Mouse (Mus musculus) inflammation-experienced regulatory T-cells, adult 6 months (primary cell): ENCODE data around the gene Cfap100. TPM values are rescaled to one million over a fixed set of nuclear protein-coding genes. Genes with fewer than 3 reads are reported as not detected.

ENCODE experiments used
- ATAC-seq: one replicate; pipeline ENCODE4 v1.8.0; 2017
- polyA plus RNA-seq, 3 experiments: library from polyadenylated mRNA; unstranded; fragments of 100-300 nt; shearing (Covaris generic); gene quantifications; one replicate each; pipeline ENCODE4 v1.2.1; 2017

Gene Cfap100
- polyA plus RNA-seq, 3 experiments from 2014 or later: 0.36 TPM; not detected in 2

DNA sequence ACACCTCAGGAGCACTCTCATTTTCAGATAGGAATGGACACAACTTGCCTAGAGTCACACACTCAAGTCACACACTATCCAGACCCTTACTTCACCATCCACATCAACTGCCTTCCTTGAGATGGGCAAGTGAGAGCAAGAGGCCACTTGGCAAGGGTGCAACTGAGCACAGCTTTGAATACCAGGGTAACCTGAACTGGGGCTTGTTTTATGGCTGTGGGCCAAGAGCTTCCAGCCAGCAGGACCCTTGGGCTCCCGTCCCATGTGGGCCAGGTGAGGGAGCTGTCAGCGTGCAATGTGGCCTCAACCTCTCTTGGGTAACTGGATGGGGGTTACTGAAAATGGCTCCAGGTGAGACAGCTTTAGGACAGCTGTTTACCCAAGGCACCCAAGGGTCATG is 28.8 kb upstream of the Cfap100 start:
- ATAC-seq: no peak

DNA sequence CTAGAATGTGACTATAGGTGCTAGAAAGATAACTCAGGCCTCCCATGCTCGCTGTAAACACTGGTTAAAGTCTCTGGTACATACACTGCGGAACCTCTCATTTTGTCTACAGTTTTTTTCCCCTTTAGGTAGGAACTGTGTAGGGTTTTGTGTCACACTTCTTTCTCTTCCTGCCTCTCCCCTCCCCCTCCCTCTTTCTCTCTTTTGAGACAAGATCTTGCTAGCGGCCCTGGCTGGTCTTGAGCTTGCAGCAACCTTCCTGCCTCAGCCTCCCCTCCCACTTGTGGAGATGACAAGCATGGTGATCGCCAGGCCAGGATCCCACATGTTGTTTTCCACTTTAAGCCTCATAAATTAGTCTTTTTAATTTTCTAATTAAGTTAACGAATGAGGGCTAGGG is 25.2 kb upstream of the Cfap100 start:
- no peak for ATAC-seq

DNA sequence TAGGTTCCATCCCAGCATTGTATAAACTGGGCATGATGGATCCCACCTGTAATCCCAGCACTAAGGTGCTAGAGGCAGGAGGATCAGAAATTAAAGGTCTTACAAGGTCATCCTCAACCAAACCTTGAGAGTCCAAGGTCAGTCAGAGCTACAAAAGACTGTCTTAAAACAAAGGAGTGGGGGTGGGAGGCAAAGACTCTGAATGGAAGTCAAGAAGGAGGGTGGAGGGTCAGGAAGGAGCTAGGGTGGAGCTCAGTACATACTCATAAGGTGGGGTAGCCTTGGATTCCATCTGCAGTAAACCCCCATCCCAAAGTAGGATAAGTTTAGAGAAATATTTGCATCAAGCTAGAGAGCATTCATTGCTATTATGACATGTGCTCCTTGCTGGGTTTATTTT is 24.0 kb upstream of the Cfap100 start:
- ATAC-seq: no peak

DNA sequence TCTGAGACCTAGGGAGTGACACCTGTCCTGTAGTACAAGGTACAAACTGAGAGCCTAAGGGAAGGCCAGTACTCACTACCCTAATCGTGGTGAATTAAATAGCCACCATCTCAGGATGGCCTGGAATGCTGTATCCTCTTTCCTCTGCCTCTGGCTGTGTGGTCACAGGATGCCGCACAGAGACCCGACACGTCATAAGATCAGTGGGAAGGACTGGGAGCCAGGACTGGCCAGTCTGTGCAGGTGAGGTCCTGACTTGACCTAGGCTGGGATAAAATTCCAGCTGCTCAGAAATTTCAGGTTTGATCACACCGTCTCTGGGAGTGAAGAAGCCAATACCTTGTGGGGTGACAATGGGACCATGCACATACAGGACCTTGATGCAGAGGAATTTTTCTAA is 22.9 kb upstream of the Cfap100 start:
- no peak for ATAC-seq

DNA sequence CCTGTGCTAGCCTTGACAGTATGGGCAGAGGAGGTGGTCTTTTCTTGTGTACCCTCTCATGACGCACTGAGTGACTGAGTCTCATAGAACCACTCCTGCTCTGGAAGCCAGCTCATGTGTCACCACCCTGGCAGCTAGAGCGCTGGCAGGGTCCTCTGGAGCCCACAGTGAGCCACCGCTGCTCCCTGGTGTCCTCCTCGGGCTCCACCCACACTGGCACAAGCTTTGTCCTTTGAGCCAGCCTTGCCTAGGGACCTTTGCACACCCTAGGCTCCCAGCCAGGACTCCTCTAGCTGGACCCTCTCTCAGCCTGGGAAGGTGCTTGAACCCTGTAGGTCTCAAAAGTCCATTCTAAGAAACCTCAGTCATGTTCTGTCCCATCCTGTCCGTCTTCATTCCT is 22.1 kb upstream of the Cfap100 start:
- no peak for ATAC-seq

DNA sequence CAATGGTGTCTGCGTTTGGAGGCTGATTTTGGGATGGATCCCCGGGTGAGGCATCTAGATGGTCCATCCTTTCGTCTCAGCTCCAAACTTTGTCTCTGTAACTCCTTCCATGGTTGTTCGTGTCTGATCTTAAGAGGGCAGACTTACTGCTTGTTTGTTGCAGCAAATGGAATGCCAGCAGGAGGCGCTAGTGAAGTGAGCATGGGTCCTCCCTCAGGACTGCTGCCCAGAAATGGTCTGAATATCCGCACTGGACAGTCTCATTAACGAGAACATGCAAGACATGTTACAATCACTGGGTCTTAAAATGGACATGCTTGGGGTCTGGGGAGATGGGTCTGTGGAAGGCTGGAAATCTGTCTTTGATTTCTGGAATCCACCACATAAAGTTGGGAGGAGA is 21.6 kb upstream of the Cfap100 start:
- ATAC-seq: no peak

DNA sequence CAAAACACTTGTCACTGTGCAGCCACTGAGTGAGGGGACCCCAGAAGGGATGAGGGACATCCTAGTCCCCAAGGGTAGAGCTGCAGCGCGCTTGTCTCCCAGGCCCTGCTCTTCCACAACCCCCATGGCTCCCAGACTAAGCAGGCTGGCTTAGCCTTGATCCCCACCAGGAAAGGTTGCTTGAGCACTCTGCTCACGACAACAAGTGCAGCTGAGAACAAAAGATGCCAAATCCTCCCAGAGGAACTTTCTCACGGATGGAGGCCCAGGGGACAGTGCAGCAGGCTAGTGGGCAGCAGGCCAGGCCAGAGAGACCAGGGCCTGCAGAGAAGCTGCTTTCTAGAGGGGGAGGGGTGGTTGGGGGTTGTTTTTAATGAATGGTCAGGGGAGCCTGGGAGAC is 18.3 kb upstream of the Cfap100 start:
- ATAC-seq: no peak

DNA sequence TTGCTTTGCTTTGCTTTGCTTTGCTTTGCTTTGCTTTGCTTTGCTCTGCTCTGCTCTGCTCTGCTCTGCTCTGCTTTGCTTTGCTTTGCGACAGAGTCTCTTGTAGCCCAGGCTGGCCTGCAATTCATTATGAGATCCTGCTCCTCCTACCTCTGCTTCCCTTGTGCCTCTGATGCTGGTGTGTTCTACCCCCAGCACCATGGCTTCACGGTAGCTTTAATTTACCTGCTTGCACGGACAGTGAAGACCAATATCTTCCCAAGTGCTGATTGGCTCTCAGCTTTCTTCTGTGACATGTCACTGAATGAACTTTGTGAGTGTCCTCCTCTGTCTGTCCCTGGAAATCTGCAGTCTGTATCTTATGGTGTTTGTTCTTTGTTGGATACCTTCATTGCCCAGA is 8.4 kb upstream of the Cfap100 start:
- no peak for ATAC-seq

DNA sequence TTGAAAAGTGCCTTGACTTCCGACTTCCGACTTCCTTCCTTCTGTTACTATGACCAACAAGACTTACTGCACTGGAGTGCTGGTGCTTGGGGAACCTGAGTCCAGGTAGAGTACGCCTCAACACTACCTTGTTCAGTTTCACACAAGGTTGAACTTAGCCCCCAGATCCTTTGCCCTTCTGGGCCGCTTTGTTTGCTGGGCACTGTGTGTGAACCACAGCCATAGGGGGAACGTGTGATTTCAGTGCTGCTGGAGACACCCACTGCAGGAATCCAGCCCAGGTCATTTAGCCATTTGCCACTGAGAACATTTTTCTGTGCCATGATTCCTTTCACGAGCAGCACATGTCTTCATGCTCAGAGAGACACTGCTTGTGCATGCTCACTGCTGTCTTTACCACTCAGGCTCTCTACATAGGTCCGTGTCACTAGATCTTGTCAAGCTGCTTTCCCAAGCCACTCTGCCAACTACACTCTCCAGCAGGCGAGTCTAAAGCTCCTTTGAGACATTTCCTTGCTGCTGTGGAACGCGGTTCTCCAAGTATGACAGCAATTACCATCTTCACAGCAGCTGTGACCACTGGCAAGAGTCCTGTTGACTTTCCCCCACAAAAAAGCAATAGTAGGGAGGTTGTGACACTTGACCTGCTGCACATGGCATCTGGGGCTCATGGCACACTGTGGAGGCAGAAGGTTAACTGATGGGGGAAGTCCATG is 7.8 kb upstream of the Cfap100 start:
- ATAC-seq: no peak

DNA sequence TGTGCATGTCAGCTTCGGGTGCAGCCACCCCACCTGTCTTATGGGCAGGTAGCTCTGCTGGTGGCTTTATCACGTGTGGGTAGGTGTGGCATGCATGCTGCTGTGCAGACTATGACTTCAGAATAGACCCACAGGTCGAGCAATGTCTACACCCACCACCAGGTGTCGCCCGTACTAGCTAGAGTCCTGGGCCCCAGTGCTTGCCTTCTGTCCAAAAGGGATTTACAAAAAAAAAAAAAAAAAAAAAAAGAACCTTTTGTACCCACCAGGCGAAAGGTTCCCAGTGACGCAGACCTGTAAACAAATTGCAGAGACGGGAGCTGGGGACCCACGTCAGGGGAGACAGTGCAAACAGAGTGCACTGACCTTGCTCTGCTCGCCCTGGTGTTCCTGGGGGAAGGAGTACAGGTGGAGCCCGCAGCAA is 6.6 kb upstream of the Cfap100 start:
- ATAC-seq: no peak

DNA sequence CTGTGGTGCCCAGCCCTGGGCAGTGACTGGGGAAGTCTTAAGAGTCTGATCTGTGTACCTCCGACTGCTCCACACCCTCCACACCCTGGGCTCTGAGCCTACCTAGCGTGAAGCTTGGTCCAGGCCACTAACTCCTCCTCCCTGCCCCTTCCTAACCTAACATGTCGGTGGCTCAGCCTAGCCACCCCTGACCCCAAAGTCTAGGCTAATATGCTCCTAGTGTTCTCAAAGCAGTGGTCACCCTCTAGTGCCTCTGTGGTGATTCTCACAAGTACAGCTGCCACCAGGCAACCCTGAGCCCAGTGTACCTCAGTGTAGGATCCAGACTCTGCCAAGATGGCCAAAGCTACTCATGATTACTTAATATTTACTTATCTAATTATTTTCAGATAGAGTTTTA is 6.1 kb upstream of the Cfap100 start:
- no peak for ATAC-seq

DNA sequence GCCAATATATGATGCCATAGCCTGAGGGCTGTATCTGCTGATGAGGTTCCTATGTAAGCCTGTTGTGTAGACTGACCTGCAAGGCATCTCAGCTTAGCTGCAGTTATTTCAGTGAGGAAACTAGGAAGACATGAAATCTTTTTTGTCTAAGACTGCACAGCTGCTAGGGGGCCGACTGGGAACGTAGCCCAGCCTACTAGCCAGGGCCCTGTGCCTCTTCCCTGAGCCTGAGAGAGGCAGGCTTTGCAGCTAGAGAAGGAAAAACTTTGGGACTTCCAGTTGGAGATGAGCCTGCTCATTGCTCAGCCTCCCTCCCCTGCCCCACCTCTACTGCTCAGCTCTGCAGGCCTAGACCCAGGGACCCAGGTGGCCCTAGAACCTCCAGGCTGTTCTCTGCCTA is 2.9 kb upstream of the Cfap100 start:
- ATAC-seq: no peak

DNA sequence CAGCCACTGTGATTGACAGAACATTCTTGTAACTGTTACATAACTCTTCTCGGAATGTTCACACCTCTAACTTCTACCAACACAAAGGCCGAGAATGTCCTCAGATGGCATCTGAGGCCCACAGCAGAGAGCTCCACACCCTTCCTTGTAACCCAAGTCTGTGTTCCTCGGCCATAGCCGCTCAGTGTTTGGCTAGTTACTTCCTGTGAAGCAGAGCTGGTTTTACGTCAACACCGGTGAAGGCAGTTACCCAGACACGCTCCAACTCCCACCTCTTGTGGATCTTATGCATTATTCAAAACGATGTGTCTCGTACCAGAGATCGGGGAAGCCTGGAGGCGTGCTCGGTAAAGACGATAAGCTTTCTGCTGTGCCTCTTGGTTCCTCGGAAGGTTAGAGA is 1.3 kb upstream of the Cfap100 start:
- no peak for ATAC-seq

DNA sequence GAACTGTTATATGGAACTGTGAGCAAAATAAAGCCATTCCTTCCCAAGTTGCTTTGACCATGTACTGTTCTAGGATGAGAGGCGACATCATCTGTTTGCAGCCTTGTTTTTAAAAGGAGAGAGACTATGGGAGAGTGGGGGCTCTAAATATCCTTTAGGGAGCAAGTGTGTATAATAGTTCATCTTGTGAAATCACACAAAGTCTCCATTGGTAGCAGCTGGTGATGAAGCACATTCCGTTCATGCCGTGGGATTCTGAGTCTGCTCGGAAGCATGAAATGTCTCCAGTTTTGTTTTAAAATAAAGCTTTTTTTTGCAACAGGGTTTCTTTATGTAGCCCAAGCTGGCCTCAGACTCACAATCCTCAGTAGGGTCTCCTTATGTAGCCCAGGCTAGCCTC is 2.6 kb downstream of the Cfap100 start:
- no peak for ATAC-seq

DNA sequence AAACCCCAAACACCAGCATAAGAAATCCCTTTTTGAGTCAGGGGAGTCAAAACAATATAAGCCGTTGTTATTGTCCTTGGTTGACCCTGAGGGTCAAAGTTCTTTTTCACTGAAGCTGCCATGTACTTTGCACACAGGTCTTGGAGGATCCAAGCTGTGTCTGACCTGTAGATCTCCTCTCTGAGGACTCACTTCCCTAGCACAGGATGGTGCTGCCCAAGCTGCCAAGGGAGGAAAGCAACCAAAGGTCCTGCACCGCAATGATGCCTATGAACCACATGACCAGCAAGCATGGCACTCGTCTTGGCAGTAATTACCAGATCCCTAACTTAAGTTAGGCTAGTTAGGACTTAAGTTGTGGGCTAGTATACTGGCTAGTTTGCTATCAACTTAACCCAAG is 3.2 kb downstream of the Cfap100 start:
- ATAC-seq: no peak

DNA sequence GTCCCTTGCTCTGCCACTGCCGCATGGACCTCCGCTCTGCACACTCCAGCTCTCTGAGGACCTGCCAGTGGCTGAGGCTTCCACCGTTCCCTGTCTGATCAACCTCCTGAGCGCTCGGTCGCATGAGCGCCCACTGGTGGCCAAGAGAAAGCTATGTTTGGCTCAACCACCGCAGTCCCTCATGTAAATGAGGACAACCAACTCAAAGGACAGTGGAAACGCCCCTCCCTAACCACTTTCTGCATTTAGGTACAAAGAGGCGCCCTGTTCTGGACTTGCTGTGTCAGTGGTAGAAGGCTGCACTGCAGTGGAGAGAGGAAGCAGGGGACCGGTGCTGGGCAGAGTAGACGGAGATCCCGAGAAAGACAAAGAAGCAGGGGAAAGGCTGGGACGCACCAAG is 6.0 kb downstream of the Cfap100 start:
- peak; percentile 77 for ATAC-seq

DNA sequence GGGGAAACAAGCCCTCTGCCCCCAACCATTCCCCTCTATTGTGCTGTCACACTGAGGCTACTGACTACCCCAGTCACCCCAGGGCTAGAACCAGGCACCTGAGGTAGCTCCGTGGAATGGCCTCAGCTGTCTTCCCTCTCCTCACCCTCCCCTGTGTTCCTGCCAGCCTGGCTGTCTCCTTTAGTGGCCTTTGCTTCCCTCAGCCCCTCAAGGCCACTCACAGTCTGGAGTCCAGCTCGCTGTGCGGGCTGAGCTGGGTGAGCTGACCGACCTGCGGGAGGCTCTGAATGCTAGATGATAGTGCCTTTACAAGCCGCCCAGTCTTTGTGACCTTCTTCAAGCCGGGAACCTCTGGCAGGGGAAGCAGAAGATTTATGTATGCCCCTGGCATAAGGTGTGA is 16.7 kb downstream of the Cfap100 start:
- ATAC-seq: no peak

DNA sequence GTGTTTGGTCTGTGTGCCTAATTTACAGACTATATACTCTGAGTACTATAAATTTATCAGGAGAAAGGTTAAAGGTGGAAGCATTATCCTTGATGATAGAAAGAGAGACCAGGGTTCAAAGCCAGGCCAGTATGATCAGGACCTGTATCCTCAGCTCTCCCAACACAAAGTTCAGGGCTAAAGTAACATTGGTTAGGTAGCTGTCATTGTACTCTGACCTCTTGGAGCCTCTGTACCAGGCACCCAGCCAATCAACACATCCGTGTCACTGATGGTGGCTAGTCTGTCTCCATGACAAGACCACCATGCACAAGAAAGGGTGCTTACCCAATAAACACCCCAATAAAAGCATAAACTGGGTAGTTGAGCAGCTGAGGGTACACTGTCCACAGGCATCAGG is 17.6 kb downstream of the Cfap100 start:
- ATAC-seq: no peak

DNA sequence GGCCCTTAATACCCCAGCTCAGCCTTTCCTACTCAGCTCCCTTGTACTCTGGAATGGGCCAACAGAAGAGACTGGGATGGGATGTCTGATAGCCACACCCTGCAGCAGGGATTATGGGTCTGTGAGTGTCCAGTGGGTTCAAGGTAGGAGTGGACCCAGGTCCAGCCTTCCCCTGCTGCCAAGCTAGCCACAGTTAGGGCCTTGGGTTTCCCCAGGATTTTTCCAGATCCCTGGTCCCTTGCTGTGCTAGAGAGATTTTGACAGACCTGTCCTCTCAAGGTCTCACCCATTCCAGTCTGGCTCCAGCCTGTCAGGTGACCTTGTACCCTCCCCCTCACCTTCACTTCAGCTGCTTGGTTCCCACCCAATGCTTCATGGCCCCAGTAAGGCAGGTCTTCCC is 20.0 kb downstream of the Cfap100 start:
- no peak for ATAC-seq

DNA sequence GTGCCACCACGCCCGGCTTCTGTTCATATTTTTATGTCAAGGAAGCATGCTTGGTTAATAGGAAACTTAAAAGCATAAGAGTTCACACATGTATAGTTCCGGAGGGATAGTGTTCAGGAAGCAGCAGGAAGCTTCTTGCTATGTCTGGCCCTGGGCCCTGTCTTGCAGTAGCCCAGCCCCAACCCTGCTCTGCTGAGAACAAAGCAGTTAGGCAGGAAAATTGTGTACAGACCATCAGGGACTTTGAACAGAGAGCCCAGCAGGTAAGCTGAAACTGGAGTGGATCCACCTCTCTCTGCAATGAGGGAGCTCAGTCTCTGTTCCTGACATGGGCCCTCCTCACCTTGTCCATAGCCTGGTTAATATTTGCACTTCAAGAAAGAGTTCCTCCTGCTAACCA is 31.3 kb downstream of the Cfap100 start:
- ATAC-seq: no peak

DNA sequence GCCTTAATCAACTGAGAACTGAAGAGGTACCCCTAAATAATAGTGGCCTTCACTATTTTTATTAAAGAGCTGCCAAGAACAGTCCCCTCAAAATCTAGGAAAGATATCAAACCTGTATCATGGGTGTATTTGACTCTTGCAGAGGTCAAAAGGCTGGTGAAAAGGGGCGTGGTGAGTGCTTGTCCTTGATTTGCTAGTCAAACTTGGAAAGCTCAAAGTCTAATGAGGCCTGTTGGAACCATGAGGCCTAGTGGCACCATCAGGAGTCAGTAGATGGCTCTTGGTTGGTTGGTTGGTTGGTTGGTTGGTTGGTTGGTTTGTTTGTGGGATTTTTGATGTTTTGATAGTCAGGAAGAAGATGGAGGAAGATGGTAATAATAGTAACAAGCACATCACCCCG is 32.8 kb downstream of the Cfap100 start:
- no peak for ATAC-seq

DNA sequence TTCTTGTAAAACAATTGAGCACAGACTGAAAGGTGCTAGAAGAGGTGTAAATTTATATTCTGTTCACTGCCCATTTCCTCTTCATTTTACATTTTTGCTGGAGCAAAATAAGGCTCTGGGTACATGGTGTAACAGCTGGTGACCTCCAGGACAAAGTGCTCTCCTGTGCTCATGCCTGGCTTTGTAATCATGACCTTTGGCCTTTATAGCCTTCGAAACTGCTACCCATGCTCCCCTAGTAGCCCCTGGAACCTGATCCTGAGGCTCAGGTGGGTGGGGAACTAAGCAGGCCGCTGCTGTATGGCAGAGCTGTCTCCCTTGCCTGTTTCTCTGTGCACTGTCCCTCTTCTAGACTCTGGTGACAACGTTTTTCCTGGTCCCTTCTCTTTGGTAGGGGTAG is 34.6 kb downstream of the Cfap100 start:
- no peak for ATAC-seq

DNA sequence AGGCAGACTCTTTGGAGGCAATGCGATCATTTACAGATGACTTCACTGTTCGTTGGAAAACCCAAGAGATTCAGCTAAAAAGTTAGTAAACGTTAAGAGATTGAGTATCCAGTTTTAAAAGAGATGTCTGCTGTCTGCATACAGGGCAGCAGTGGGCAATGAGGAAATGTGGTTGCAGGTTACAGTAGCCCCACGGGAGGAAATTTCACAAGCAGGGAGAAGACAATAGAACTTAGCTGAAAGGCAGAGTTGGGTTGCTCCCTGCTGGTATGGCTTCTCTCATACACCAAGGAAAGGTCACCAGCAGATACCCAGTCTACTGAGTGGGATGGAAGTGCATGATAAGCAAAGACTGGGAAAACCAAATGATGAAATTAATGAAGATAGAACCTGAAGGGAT is 38.0 kb downstream of the Cfap100 start:
- ATAC-seq: no peak

DNA sequence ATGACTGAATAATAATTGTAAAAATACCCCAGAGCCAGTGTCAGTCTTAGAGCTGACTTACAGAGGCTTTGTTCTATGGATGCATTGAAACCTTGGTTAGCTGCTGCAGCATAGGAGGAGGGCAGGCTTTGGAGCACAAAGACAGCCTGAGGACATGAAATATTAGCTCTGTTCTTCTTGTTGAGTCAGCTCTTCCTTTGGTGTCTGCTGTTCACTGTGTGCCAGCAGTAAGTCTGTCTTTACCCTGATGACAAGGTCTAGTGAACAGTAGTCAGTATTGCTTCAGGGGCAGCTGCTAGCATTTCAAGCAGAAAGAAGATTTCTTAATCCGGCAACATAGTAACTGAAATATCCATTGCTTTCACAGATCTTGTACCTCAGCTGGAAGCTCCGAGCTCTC is 47.1 kb downstream of the Cfap100 start:
- no peak for ATAC-seq

DNA sequence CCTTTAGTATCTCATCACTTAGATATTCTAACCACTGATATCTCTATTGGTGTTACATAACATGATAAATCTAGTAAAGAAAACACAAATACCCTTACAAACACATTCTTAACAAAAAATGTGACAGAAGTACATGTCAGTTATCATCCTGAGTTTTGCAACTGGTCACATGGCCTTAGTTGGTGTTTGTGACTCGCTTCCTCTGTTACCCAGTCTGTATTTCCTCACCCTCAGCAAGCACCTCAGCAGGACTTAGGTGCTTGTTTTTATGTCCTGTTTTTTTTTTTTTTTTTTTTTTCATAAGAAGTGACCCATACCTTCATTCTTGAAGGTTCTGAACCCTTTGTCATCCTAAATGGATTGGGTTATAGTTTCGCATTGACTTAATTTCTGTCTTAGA is 50.9 kb downstream of the Cfap100 start:
- no peak for ATAC-seq

DNA sequence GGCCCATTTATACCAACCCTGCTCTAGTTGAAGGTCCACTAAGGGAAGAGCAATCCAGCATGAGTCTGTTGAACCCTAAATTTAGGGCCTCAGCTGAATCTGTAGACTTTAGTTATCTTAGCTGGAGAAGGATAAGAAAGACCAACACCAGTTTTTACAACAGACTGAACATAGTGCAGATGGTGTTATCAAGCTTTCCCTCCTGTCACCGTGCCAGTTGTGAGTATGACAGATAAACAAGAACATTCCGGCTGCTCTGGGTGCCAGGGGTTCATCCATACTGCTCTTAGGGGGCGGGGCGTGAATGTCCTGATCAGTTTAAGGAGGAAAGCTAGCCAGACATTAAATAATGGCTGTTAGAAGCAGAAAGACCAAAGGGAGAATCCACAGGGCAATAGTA is 54.0 kb downstream of the Cfap100 start:
- ATAC-seq: no peak
